Mouse (Mus musculus) adrenal gland, adult 2 months (tissue): ENCODE results near the gene Usp17le. TPM values are rescaled to one million over a fixed set of nuclear protein-coding genes. Genes with fewer than 3 reads are reported as not detected.
"Not testable (repeated sequence)": the region's sequence is repeated elsewhere in the genome, so short reads cannot be mapped to it uniquely, and the experiment has no call there.

Source experiments
- DNase-seq: peaks from one replicate; pipeline ENCODE4 v3.0.0; 2021
- long read RNA-seq: library from polyadenylated mRNA; stranded (forward); transcript quantifications from one replicate; pipeline ENCODE4 v2.0.0, GENCODE M21; 2021
- polyA plus RNA-seq: library from polyadenylated mRNA; depleted of rRNA; stranded (reverse); fragments of >200 nt; gene quantifications from 2 replicates; pipeline ENCODE4 v1.2.3, GENCODE M21; 2012; rRNA removed
- total RNA-seq, 2 experiments: library from RNA; stranded (reverse); gene quantifications; 2 replicates each; pipeline ENCODE4 v1.2.3; 2021

Gene Usp17le
- total RNA-seq, result not detected
- polyA plus RNA-seq, result not detected in 2 replicates
- long read RNA-seq, result 0 reads

GRCm38 (mm10) chr7:104777370-104777769, at the start of gene Usp17le:
Gene Usp17le (minus strand): TSS chr7:104777470.
- not testable (repeated sequence) for DNase-seq

- DNase-seq, result not testable (repeated sequence)
Observed at GRCm38 (mm10) chr7:104810335-104810734, 33.1 kb upstream of the Usp17le start.

- no peak for DNase-seq
Observed at GRCm38 (mm10) chr7:104790796-104791195, 13.5 kb upstream of the Usp17le start.

Other genes with a start within 250 kb of the Usp17le start
- gene Olfr651, start 227.3 kb downstream of the Usp17le start, total RNA-seq, result not detected
- gene Olfr651, start 227.3 kb downstream of the Usp17le start, polyA plus RNA-seq, result not detected in 2 replicates
- gene Olfr652, start 216.6 kb downstream of the Usp17le start, total RNA-seq, result not detected
- not detected in 2 replicates for gene Olfr652, start 216.6 kb downstream of the Usp17le start, polyA plus RNA-seq
- not detected for gene Olfr653, start 200.2 kb downstream of the Usp17le start, total RNA-seq
- not detected in 2 replicates for gene Olfr653, start 200.2 kb downstream of the Usp17le start, polyA plus RNA-seq
- gene Olfr654, start 190.4 kb downstream of the Usp17le start, total RNA-seq, result not detected
- not detected in 2 replicates for gene Olfr654, start 190.4 kb downstream of the Usp17le start, polyA plus RNA-seq
- gene Olfr655, start 175.7 kb downstream of the Usp17le start, total RNA-seq, result not detected
- not detected in 2 replicates for gene Olfr655, start 175.7 kb downstream of the Usp17le start, polyA plus RNA-seq
- not detected for gene Olfr656, start 163.5 kb downstream of the Usp17le start, total RNA-seq
- gene Olfr656, start 163.5 kb downstream of the Usp17le start, polyA plus RNA-seq, result not detected in 2 replicates
- not detected for gene Olfr657, start 152.7 kb downstream of the Usp17le start, total RNA-seq
- not detected in 2 replicates for gene Olfr657, start 152.7 kb downstream of the Usp17le start, polyA plus RNA-seq
- not detected for gene Olfr658, start 130.2 kb downstream of the Usp17le start, total RNA-seq
- not detected in 2 replicates for gene Olfr658, start 130.2 kb downstream of the Usp17le start, polyA plus RNA-seq
- not detected for gene Olfr659, start 110.7 kb downstream of the Usp17le start, total RNA-seq
- not detected in 2 replicates for gene Olfr659, start 110.7 kb downstream of the Usp17le start, polyA plus RNA-seq
- not detected for gene Olfr661, start 91.0 kb downstream of the Usp17le start, total RNA-seq
- not detected in 2 replicates for gene Olfr661, start 91.0 kb downstream of the Usp17le start, polyA plus RNA-seq
- under 1 TPM in 1 of 2 experiments, not detected in 1; 0.37 TPM for gene Usp17lb, start 65.1 kb upstream of the Usp17le start, total RNA-seq
- not detected in 2 replicates for gene Usp17lb, start 65.1 kb upstream of the Usp17le start, polyA plus RNA-seq
- not detected for gene Usp17la, start 79.5 kb upstream of the Usp17le start, total RNA-seq
- not detected in 2 replicates for gene Usp17la, start 79.5 kb upstream of the Usp17le start, polyA plus RNA-seq
- not detected for gene Olfr665, start 100.6 kb upstream of the Usp17le start, total RNA-seq
- gene Olfr665, start 100.6 kb upstream of the Usp17le start, polyA plus RNA-seq, result not detected in 2 replicates
- not detected for gene Olfr666, start 118.5 kb upstream of the Usp17le start, total RNA-seq
- not detected in 2 replicates for gene Olfr666, start 118.5 kb upstream of the Usp17le start, polyA plus RNA-seq
- gene Olfr667, start 144.0 kb upstream of the Usp17le start, total RNA-seq, result not detected
- gene Olfr667, start 144.0 kb upstream of the Usp17le start, polyA plus RNA-seq, result not detected in 2 replicates
- not detected for gene Olfr668, start 150.6 kb upstream of the Usp17le start, total RNA-seq
- gene Olfr668, start 150.6 kb upstream of the Usp17le start, polyA plus RNA-seq, result not detected in 2 replicates
- not detected for gene Olfr669, start 156.8 kb upstream of the Usp17le start, total RNA-seq
- not detected in 2 replicates for gene Olfr669, start 156.8 kb upstream of the Usp17le start, polyA plus RNA-seq
- gene Olfr670, start 185.2 kb upstream of the Usp17le start, total RNA-seq, result not detected
- not detected in 2 replicates for gene Olfr670, start 185.2 kb upstream of the Usp17le start, polyA plus RNA-seq
- not detected for gene Olfr671, start 201.7 kb upstream of the Usp17le start, total RNA-seq
- gene Olfr671, start 201.7 kb upstream of the Usp17le start, polyA plus RNA-seq, result not detected in 2 replicates
- not detected for gene Olfr672, start 224.6 kb upstream of the Usp17le start, total RNA-seq
- gene Olfr672, start 224.6 kb upstream of the Usp17le start, polyA plus RNA-seq, result not detected in 2 replicates